Mouse (Mus musculus) hindbrain, embryonic 15.5 days (tissue): ENCODE results near the gene Aoc1. TPM values are rescaled to one million over a fixed set of nuclear protein-coding genes. Genes with fewer than 3 reads are reported as not detected.
"Not testable (repeated sequence)": the region's sequence is repeated elsewhere in the genome, so short reads cannot be mapped to it uniquely, and the experiment has no call there.

Source experiments
- ATAC-seq: fragments of 200-750 bp; cut with Nextera tagmentation; 2 replicates; pipeline ENCODE4 v1.8.0; 2017; ENCODE audit warnings: low read depth, moderate number of reproducible peaks, moderate TSS enrichment; ENCODE audit not compliant: low FRiP score
- H3K27ac ChIP-seq: fragments of 300-500 bp; sonication (generic); replicated peaks from 2 replicates; pipeline ENCODE4 v1.5.1; 2015; ENCODE audit warnings: mild to moderate bottlenecking, inconsistent platforms
- H3K27me3 ChIP-seq: fragments of 300-500 bp; sonication (generic); 2 replicates; pipeline ENCODE4 v1.6.1; 2015; ENCODE audit warnings: control low read depth, inconsistent platforms
- H3K36me3 ChIP-seq: fragments of 300-500 bp; sonication (generic); 2 replicates; pipeline ENCODE4 v1.6.1; 2015; ENCODE audit warnings: control low read depth, inconsistent platforms
- H3K4me1 ChIP-seq: fragments of 300-500 bp; sonication (generic); replicated peaks from 2 replicates; pipeline ENCODE4 v1.6.1; 2015; ENCODE audit warnings: control low read depth, inconsistent platforms
- H3K4me2 ChIP-seq: fragments of 300-500 bp; sonication (generic); 2 replicates; pipeline ENCODE4 v1.6.1; 2015; ENCODE audit warnings: moderate library complexity, mild to moderate bottlenecking, inconsistent platforms
- H3K4me3 ChIP-seq: fragments of 300-500 bp; sonication (generic); 2 replicates; pipeline ENCODE4 v1.5.1; 2015; ENCODE audit warnings: mild to moderate bottlenecking, inconsistent platforms
- H3K9ac ChIP-seq: fragments of 300-500 bp; sonication (generic); 2 replicates; pipeline ENCODE4 v1.6.1; 2015; ENCODE audit warnings: inconsistent platforms
- H3K9me3 ChIP-seq: fragments of 300-500 bp; sonication (generic); 2 replicates; pipeline ENCODE4 v1.6.1; 2016; ENCODE audit warnings: control low read depth, inconsistent platforms
- WGBS: fragments of 180-500 bp; shearing (Covaris S2); methylation state at CpG from one replicate; pipeline ENCODE4 v1.1.7; 2015; 5-methylcytosine and 5-hydroxymethylcytosine counted together
- polyA plus RNA-seq: library from polyadenylated mRNA; unstranded; fragments of >200 nt; fragmentation: Nextera tagmentation; extraction: Ambion mirVana; gene quantifications from 2 replicates; pipeline ENCODE4 v1.2.1, GENCODE M21; 2015

The Aoc1 gene
- polyA plus RNA-seq, 1 experiment from 2014 or later = not detected

DNA sequence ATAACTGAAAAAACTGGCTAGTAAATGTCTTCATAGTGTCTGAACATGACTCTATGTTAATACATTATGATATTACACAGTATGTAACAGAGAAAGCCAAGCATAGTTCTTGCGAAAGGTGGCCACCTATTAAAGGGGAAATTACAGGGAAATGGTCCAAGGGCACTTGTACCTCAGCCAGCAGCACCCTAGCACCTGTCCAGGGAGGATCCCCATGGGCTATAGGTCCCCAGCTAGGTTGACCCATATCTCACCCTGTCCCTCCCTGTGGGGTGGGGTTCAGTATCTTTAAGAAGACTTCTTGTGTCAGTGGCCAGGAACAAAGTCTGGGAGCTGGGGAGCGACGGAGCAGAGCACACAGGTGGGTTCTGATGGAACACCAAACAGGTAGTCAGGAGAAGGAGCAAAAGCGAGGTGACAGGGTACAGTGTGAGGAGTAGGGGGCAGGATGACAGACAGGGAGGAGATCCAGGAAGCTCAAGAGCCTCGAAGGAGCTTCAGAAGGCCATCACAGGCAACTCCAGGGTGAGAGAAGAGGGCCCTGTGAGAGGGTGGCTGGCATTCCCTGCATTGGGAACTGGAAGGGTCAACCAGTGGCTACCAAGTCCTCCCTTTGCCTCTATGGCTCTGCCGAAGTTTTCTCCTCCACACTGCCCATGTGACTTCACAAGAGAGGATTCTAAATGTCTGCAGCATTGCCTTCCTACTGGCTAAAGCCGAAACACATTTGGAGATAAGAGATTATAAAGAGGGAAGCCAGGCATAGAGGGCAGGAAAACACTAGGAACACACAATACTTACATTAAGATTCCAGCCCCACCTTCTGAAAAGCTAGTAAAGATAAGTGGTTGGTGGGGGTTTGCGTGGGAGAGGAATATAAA, 22.5 kb downstream of the Aoc1 start:
- H3K9me3 ChIP-seq = no peaks in the 10 kb centered on the region
- H3K4me1 ChIP-seq = no peaks in the 10 kb centered on the region
- H3K4me3 ChIP-seq = no peak overlapping the region
- no peaks in the 10 kb centered on the region for H3K36me3 ChIP-seq
- H3K4me2 ChIP-seq = no peak overlapping the region
- H3K9ac ChIP-seq = no peak overlapping the region
- no peak overlapping the region for H3K27ac ChIP-seq
- ATAC-seq = no peak
- H3K27me3 ChIP-seq = no peaks in the 10 kb centered on the region
- 89% methylated on average over 8 of the region's 8 CpGs for WGBS

DNA sequence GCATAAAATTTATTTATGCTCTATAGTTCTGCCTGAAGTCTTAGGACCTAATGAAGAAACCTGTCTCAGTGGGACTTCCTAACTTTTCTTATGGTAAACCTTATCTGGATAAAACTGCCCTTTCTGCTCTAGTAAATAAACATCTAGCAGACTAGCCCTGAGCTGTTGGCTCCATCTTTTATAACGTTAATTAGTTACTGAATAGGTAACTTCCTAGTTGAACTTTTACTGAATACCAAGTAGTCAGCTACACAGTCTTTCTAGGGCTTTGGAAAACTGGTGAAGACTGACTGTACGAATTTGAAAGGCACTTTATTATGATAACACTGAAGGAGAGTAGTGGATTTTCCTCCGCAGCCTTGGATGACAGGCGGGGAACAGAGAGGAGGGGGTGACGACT, 23.2 kb downstream of the Aoc1 start:
- WGBS = 83% methylated on average over 5 of the region's 5 CpGs
- no peak for ATAC-seq
- no peak overlapping the region for H3K9ac ChIP-seq

DNA sequence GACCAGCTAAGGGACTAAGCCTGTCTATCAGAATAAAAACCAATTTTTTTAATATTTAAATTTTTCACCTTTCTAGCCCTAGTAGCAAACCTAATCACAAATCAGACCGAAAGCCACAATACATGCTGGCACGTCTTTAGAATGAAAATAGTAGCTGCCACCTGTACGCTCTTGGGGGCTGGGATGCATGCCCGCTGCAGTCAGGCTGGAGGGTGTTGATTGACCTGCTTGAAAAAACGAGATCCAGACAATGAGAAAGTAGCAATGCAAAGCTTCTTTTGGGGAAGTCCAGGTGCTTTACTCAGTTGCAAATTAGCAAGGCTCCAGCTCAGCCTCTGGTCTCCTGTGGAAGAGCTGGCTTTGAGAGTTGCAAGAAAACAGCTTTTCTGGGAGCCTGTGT, 24.3 kb downstream of the Aoc1 start:
- 87% methylated on average over 5 of the region's 5 CpGs for WGBS
- Histone ChIP-seq H3K9ac (no peak overlapping the region), H3K27me3 (no peaks in the 10 kb centered on the region), H3K36me3 (no peaks in the 10 kb centered on the region), H3K4me2 (no peak overlapping the region), H3K4me3 (no peak overlapping the region), H3K9me3 (no peaks in the 10 kb centered on the region), H3K27ac (no peak overlapping the region), H3K4me1 (no peaks in the 10 kb centered on the region)
- ATAC-seq = no peak

More for the DNA sequence above, 23.2 kb downstream of the Aoc1 start:
- Histone ChIP-seq H3K9me3 (no peaks in the 10 kb centered on the region), H3K4me3 (no peak overlapping the region), H3K4me1 (no peaks in the 10 kb centered on the region), H3K27me3 (no peaks in the 10 kb centered on the region), H3K4me2 (no peak overlapping the region), H3K27ac (no peak overlapping the region), H3K36me3 (no peaks in the 10 kb centered on the region)

DNA sequence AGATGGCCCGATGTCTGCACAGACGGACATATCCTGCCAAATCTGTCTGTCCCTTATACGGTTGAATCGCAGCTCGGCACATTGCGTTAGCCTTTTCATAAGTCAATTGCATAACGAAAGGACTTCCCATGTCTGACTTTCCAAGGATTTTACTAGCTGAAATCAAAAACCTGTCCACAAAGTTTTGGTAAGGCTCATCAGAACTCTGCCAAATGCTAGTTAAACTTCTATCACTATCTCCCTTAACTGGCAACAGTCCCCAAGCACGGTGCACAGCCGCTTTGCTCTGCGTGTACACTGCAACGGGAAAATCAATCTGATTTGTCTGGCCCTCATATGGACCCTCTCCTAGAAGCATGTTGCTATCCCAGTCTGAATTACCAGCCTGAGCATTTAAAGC, 28.6 kb downstream of the Aoc1 start:
- not testable (repeated sequence) for H3K4me2 ChIP-seq, H3K4me3 ChIP-seq, H3K4me1 ChIP-seq, H3K9ac ChIP-seq, H3K27me3 ChIP-seq, H3K27ac ChIP-seq, H3K36me3 ChIP-seq, H3K9me3 ChIP-seq, ATAC-seq
- 96% methylated on average over 11 of the region's 11 CpGs for WGBS

DNA sequence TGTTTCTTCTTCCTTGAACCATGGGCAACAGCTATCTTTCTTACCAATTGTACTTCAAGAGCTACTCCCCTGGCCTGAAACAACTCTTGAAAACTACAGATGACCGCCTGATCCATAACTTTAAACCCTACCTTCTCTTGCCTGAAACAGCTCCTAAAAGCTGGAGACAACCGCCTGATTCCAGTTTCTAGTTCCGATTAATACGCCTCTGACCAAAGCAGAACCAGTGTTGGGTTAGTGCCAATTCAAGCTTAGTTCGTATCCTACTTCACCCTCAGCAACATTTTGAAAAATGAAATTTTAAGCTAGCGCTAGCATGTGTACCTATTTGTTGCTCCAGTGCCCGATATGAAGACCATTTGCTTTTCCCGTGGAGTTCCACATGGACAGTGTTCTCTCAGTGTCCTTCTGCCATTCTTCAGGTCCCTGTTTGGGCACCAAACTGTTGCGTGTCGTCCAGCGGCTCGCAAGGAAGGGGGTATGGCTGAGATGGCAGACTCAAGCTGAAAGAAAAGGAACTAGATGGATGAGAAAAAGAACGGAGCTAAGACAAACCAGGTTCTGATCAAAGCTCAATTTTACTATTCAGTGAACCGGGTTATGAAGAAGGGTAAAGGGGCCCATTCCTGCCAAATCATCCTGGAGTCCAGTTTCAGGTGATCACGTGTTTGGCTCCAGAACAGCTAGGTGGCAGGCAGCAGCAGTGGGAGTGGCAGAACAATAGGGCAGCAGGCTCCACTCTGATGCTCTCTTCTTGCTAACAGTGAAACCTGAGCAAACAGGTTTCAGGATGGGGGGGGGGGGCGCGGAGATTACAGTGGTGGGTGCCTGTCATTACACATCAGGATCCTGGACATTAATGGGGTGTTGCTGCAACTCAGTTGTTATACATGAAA, 30.1 kb downstream of the Aoc1 start:
- Histone ChIP-seq H3K4me3 (no peak overlapping the region), H3K4me2 (no peak overlapping the region), H3K36me3 (no peaks in the 10 kb centered on the region), H3K9ac (no peak overlapping the region), H3K9me3 (no peaks in the 10 kb centered on the region), H3K27ac (no peak overlapping the region), H3K27me3 (no peaks in the 10 kb centered on the region), H3K4me1 (no peaks in the 10 kb centered on the region)
- ATAC-seq = no peak
- WGBS = 94% methylated on average over 17 of the region's 17 CpGs

DNA sequence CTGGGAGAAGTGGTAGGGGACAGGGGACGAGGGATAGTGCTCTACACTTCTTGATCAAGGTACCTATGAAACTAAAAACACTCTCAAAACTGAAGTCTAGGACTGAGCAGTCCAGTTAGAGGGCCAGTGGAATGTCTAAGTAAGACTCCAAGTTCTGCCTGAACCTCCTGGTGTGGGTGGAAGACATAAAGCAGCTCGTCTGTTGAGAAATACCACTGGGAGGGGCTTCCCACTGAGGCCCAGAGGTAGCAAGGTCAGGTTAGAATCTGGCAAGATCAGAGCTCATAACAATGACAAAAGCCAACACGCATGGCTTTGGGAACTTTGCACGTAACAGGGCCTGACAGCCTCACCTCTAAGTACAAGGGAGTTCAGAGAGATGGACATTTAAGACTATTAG, 30.7 kb downstream of the Aoc1 start:
- Histone ChIP-seq H3K27ac (no peak overlapping the region), H3K4me1 (no peaks in the 10 kb centered on the region), H3K4me3 (no peak overlapping the region), H3K9ac (no peak overlapping the region), H3K4me2 (no peak overlapping the region), H3K9me3 (no peaks in the 10 kb centered on the region), H3K36me3 (no peaks in the 10 kb centered on the region), H3K27me3 (no peaks in the 10 kb centered on the region)
- ATAC-seq = no peak
- 78% methylated on average over 4 of the region's 4 CpGs for whole genome bisulfite sequencing

DNA sequence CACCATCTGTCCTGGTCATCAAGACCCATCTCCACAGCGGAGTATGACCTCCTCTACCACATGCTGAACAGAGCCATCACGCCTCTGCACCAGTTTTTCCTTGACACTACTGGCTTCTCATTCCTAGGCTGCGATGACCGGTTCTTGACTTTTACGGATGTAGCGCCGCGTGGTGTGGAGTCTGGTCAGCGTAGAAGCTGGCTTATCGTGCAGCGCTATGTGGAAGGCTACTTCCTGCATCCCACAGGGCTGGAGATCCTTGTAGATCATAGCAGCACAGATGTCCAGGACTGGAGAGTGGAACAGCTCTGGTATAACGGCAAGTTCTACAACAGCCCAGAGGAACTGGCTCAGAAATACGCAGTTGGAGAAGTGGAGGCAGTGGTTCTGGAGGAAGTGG, 32.9 kb downstream of the Aoc1 start:
- no peak overlapping the region for H3K4me2 ChIP-seq
- no peaks in the 10 kb centered on the region for H3K36me3 ChIP-seq
- no peaks in the 10 kb centered on the region for H3K4me1 ChIP-seq
- H3K4me3 ChIP-seq = no peak overlapping the region
- ATAC-seq = no peak
- no peaks in the 10 kb centered on the region for H3K27me3 ChIP-seq
- H3K9me3 ChIP-seq = no peaks in the 10 kb centered on the region
- 94% methylated on average over 13 of the region's 13 CpGs for WGBS
- no peak overlapping the region for H3K9ac ChIP-seq
- no peak overlapping the region for H3K27ac ChIP-seq

DNA sequence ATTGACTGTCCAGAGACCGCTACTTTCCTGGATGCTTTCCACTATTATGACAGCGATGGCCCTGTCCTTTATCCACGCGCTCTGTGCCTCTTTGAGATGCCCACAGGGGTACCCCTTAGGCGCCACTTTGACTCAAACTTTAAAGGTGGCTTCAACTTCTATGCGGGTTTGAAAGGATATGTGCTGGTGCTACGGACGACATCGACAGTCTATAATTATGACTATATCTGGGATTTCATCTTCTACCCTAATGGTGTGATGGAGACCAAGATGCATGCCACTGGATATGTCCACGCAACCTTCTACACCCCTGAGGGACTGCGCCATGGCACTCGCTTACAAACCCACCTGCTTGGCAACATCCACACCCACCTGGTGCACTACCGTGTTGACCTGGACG, 33.7 kb downstream of the Aoc1 start:
- no peak overlapping the region for H3K4me3 ChIP-seq
- WGBS = 93% methylated on average over 14 of the region's 14 CpGs

DNA sequence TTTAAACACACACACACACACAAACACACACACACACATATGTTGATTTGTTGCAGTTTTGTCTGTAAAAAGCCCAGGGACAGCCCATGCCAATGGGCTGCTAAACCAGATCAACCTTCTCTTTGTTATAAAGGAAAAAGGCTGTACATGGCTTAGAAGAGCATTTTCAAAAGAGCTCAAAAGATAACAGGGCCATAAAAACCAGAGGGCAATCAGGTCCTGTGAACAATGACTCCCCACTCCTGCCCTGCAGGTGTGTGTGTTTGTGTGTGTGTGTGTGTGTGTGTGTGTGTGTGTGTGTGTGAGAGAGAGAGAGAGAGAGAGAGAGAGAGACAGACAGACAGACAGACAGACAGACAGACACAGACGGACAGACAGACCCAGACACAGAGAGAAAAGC, 36.5 kb downstream of the Aoc1 start:
- H3K36me3 ChIP-seq = no peaks in the 10 kb centered on the region
- 82% methylated on average over 1 of the region's 1 CpGs for WGBS
- ATAC-seq = no peak
- no peaks in the 10 kb centered on the region for H3K9me3 ChIP-seq
- H3K9ac ChIP-seq = no peak overlapping the region
- H3K4me3 ChIP-seq = no peak overlapping the region
- no peaks in the 10 kb centered on the region for H3K27me3 ChIP-seq
- H3K4me2 ChIP-seq = no peak overlapping the region
- no peak overlapping the region for H3K27ac ChIP-seq
- H3K4me1 ChIP-seq = no peaks in the 10 kb centered on the region

More for the DNA sequence above, 33.7 kb downstream of the Aoc1 start:
- Histone ChIP-seq H3K27ac (no peak overlapping the region), H3K27me3 (no peaks in the 10 kb centered on the region), H3K9ac (no peak overlapping the region), H3K4me2 (no peak overlapping the region), H3K36me3 (no peaks in the 10 kb centered on the region), H3K4me1 (no peaks in the 10 kb centered on the region), H3K9me3 (no peaks in the 10 kb centered on the region)
- no peak for ATAC-seq

DNA sequence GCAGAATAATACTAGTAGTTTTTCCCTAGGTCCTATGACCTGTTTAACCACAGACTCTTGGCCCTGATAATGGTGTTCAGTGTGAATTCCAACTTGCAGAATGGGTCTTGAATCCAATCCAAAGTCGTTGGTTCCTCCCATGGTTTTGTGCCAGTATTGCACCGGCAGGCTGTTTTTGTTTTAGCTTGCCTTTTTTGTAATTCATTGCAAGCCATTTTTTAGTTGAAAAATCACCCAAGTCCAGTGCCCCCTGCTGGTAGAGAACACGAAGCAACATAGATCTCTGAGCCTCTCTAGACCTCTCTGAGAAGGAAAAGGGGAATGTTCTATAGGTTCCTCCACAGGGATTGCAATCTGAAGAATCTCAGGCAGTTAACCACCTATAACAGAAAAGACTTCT, 39.3 kb downstream of the Aoc1 start:
- H3K4me3 ChIP-seq = no peak overlapping the region
- no peak overlapping the region for H3K27ac ChIP-seq
- ATAC-seq = no peak
- no peak overlapping the region for H3K9ac ChIP-seq
- H3K36me3 ChIP-seq = no peaks in the 10 kb centered on the region
- no peak overlapping the region for H3K4me2 ChIP-seq
- H3K4me1 ChIP-seq = no peaks in the 10 kb centered on the region
- WGBS = 41% methylated on average over 3 of the region's 3 CpGs
- no peaks in the 10 kb centered on the region for H3K27me3 ChIP-seq
- no peaks in the 10 kb centered on the region for H3K9me3 ChIP-seq

DNA sequence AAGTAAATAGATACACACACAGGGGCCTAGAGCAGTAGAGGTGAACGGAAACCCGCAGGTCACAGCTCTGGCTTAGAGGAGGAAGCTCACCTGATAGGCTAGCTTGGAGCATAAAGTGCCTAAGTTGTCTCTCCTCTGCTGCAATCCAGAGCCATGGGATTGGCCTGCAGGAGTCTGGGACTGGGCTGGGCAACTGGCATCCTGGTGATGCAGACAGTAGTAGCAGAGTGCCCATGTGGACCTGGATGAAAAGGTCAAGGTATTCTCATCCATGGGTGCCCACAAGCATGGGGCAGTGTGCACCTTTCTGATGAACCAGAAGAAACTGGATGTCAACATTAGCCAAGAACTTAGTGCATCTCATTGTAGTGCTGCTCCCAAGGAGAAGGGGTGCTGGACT, 40.9 kb downstream of the Aoc1 start:
- Histone ChIP-seq H3K4me2 (no peak overlapping the region), H3K27me3 (no peaks in the 10 kb centered on the region), H3K4me3 (no peak overlapping the region), H3K9ac (no peak overlapping the region), H3K27ac (no peak overlapping the region), H3K36me3 (no peaks in the 10 kb centered on the region), H3K9me3 (no peaks in the 10 kb centered on the region), H3K4me1 (no peaks in the 10 kb centered on the region)
- ATAC-seq = no peak
- 96% methylated on average over 2 of the region's 2 CpGs for WGBS

DNA sequence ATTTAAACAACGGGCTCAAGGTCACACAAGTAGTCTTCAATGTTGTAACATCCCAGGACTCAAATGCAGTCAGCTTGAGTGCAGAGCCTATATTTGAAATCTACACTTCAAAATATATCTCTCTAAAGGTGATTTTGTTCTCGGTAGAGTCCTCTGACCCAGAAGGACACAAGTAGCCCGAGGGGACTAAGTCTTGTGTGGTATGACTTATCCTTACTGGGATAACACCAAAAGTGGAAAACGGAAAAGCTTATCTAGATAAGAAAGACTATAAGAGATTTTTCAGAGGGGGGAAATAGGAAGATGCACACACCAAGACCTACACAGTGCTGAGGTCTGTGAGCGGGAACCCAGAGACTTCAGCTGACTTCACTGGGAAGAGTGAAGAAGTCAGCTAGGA, 56.9 kb downstream of the Aoc1 start, which contains the start of gene 1600015I10Rik:
TSS of gene 1600015I10Rik (plus strand) at position 301 of the 400 bp plus-strand sequence.
- Histone ChIP-seq H3K4me2 (no peak within 1 kb of the TSS), H3K27ac (no peak within 1 kb of the TSS), H3K4me3 (no peak within 1 kb of the TSS), H3K27me3 (no peaks in the 10 kb centered on the region), H3K36me3 (no peaks in the 10 kb centered on the region), H3K4me1 (no peaks in the 10 kb centered on the region), H3K9ac (no peak within 1 kb of the TSS), H3K9me3 (no peaks in the 10 kb centered on the region)
- WGBS = 96% methylated on average over 5 of the region's 5 CpGs
- ATAC-seq = no peak
